Mouse (Mus musculus): ENCODE results near the gene Ebf4. TPM values are rescaled to one million over a fixed set of nuclear protein-coding genes. Genes with fewer than 3 reads are reported as not detected.

Gene Ebf4
- polyA plus RNA-seq, 1 experiment from 2014 or later: 2.5 TPM

DNA sequence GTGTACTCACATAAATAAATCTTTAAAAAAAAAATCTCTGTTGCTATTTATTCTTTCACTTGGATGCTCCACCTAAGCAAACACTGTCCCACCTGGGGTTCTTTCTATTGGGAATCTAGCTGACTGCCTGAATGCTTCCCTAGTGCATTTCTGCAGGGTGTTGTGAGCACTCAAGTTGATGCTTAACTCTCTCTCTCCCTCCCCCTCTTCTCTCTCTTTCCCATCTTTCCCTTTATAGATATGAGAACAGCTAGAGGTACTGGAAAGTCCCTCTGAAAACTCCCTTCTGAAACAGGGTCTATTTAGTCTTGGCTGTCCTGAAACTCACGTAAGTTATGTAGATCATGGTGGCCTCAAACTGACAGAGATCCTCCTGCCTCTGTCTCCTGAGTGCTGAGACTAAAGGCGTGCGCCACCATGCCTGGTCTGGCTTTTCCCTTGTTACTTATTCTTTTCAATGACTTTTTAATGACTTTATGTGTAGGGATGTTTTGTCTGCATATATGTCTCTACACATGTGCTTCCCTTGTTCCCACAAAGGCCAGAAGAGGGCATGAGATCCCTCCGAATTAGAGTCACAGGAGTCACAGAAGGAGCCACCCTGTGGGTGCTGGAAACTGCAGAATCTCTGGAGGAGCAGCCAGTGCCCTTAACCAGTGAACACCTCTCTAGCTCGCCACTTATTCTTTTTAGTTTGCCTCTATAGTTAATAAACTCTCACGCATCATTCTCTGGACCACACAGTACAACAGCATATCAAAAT is 119.3 kb downstream of the Ebf4 start:
- no peak overlapping the region for H3K4me3 ChIP-seq (ENCODE audit: low read depth, low read length)
- no peak overlapping the region for H3K9ac ChIP-seq (ENCODE audit: low read length)
- no peak overlapping the region for H3K4me2 ChIP-seq (ENCODE audit: low read depth, low read length, severe bottlenecking)
- DNase-seq (ENCODE audit: low spot score): no peak
- ATAC-seq (replicated peaks; ENCODE audit: low FRiP score): no peak
- no peaks in the 10 kb centered on the region for H3K9me3 ChIP-seq (ENCODE audit: control insufficient read depth, low read length)
- WGBS: 72% methylated on average over 6 of the region's 6 CpGs
- H3K27me3 ChIP-seq (ENCODE audit: control insufficient read depth, insufficient read depth, low read length): no peaks in the 10 kb centered on the region
- no peak overlapping the region for H3K27ac ChIP-seq (ENCODE audit: low read depth, low read length)
- no peaks in the 10 kb centered on the region for H3K36me3 ChIP-seq (ENCODE audit: control insufficient read depth, insufficient read depth, low read length)
- H3K4me1 ChIP-seq (replicated peaks; ENCODE audit: control insufficient read depth, insufficient read depth, low read length): no peaks in the 10 kb centered on the region

Other genes with a start within 250 kb of the Ebf4 start
- gene Tgm6, start 182.8 kb upstream of the Ebf4 start, polyA plus RNA-seq (2014; fragmentation: Nextera tagmentation; extraction: Ambion mirVana): not detected in 2 replicates
- gene Snrpb, start 115.8 kb upstream of the Ebf4 start, polyA plus RNA-seq (2014; fragmentation: Nextera tagmentation; extraction: Ambion mirVana): 733 and 765 TPM in 2 replicates
- gene Tmc2, start 100.0 kb upstream of the Ebf4 start, polyA plus RNA-seq (2014; fragmentation: Nextera tagmentation; extraction: Ambion mirVana): 0.05 TPM in 1 of 2 replicates, not detected in the other
- 375 and 381 TPM in 2 replicates for gene Nop56, start 20.7 kb upstream of the Ebf4 start, polyA plus RNA-seq (2014; fragmentation: Nextera tagmentation; extraction: Ambion mirVana)
- 138 and 158 TPM in 2 replicates for gene Idh3b, start 10.6 kb upstream of the Ebf4 start, polyA plus RNA-seq (2014; fragmentation: Nextera tagmentation; extraction: Ambion mirVana)
- gene Cpxm1, start 102.4 kb downstream of the Ebf4 start, polyA plus RNA-seq (2014; fragmentation: Nextera tagmentation; extraction: Ambion mirVana): 27.1 and 29.9 TPM in 2 replicates
- gene Gm28372, start 110.1 kb downstream of the Ebf4 start, polyA plus RNA-seq (2014; fragmentation: Nextera tagmentation; extraction: Ambion mirVana): not detected in 2 replicates
- gene 1700020A23Rik, start 110.1 kb downstream of the Ebf4 start, polyA plus RNA-seq (2014; fragmentation: Nextera tagmentation; extraction: Ambion mirVana): not detected in 2 replicates
- not detected in 2 replicates for gene Tmem239, start 111.3 kb downstream of the Ebf4 start, polyA plus RNA-seq (2014; fragmentation: Nextera tagmentation; extraction: Ambion mirVana)
- gene Vps16, start 129.2 kb downstream of the Ebf4 start, polyA plus RNA-seq (2014; fragmentation: Nextera tagmentation; extraction: Ambion mirVana): 95.8 and 103 TPM in 2 replicates
- gene Pced1a, start 129.5 kb downstream of the Ebf4 start, polyA plus RNA-seq (2014; fragmentation: Nextera tagmentation; extraction: Ambion mirVana): 9.6 and 12.2 TPM in 2 replicates
- gene Ptpra, start 155.1 kb downstream of the Ebf4 start, polyA plus RNA-seq (2014; fragmentation: Nextera tagmentation; extraction: Ambion mirVana): 116 and 128 TPM in 2 replicates

All from forebrain, embryonic 11.5 days (tissue).